ENCODE assay signal across 23 mouse cellular contexts in the genomic region with DNA sequence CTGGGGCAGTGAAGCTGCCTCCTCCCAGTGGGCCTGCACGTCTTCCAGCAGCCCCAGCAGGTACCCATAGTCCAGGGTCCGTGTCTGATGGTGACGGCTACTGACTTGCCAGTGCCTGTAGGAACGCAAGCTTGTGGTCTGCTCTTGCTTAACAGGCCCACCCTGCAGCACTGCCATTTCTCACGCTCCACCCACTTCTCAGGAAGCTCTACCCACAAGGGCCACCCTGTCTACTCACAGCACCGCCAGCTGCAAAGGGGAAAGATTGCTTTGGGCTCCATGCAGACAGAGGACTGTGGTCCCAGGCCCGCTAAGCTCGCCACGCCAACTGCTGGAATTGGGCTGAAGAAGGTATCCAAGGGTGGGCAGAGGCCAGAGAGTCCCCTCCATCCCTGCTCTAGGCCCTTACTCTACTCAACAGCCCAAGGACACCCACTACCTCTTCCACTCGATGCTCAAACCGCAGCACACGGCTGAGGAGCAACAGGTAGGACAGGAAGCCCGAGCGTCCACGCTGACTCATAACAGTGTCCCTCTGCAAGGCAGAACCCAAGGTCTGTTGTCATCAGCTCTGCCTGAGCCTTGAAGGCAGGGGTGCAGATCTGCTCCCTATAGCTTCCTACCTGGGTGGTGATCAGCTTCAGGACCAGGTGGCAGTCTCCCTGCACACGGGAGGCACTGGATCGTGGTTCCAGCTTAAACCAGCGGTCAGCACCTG. TPM values are rescaled to one million over a fixed set of nuclear protein-coding genes. Genes with fewer than 3 reads are reported as not detected.
DNase-seq lines count a peak whose midpoint lies in the region; ATAC-seq lines count a peak whose summit lies in the region.
"Had no signal": no experiment of that assay in that cellular context is flagged by ENCODE, and none has a peak within 500 bp of the region (broad histone marks: within the 10 kb centered on the region; RNA-seq: fewer than 3 reads in every experiment).

No protein-coding gene starts in this region.

- H3K9me3 ChIP-seq in heart, embryonic 16.5 days (replicated peaks; ENCODE audit: control insufficient read depth, low read length), result no peaks in the 10 kb centered on the region
- H3K9me3 ChIP-seq: forebrain, embryonic 13.5 days; heart, embryonic 10.5 days; neural tube, embryonic 12.5 days had no signal

- no peak overlapping the region for H3K27ac ChIP-seq in heart, embryonic 16.5 days (ENCODE audit: low read length)
- H3K27ac ChIP-seq: forebrain, embryonic 13.5 days; heart, embryonic 10.5 days; neural tube, embryonic 12.5 days had no signal

- no peak for ATAC-seq in heart, embryonic 16.5 days (replicated peaks; ENCODE audit: extremely low read depth, insufficient read depth, low FRiP score)
- ATAC-seq in common myeloid progenitor, adult 5-6 weeks (replicated peaks; ENCODE audit: low read depth, poor library complexity, severe bottlenecking), result peak; percentile 94
- ATAC-seq in erythroblast, adult 5-6 weeks (replicated peaks; ENCODE audit: low FRiP score, poor library complexity, severe bottlenecking), result no peak
- no peak for ATAC-seq in inflammation-experienced regulatory T-cells, adult 6 months
- ATAC-seq: activated CD4-positive, CD25-positive, alpha-beta regulatory T cell, adult 4 months; forebrain, embryonic 13.5 days; hindbrain, embryonic 16.5 days had no signal

- H3K27me3 ChIP-seq in heart, embryonic 16.5 days (ENCODE audit: control insufficient read depth, insufficient read depth, low read length), result peaks cover 12% of the 10 kb centered on the region; the same call in 1 of the 2 replicates
- H3K27me3 ChIP-seq: neural tube, embryonic 12.5 days had no signal

- H3K9ac ChIP-seq in heart, embryonic 16.5 days (ENCODE audit: low read length), result no peak overlapping the region
- H3K9ac ChIP-seq: forebrain, embryonic 13.5 days; neural tube, embryonic 12.5 days had no signal

- H3K4me1 ChIP-seq in heart, embryonic 16.5 days (ENCODE audit: control insufficient read depth, insufficient read depth, low read length), result no peaks in the 10 kb centered on the region

- H3K4me3 ChIP-seq in heart, embryonic 16.5 days (ENCODE audit: low read length), result no peak overlapping the region; the same call in 1 of the 2 replicates
- H3K4me3 ChIP-seq: forebrain, embryonic 13.5 days; heart, embryonic 10.5 days; neural tube, embryonic 12.5 days had no signal

- peaks cover 7% of the 10 kb centered on the region for H3K36me3 ChIP-seq in heart, embryonic 16.5 days (ENCODE audit: control insufficient read depth, insufficient read depth)

- peak overlapping the region; percentile 15; the same call in 1 of the 2 replicates for H3K4me2 ChIP-seq in heart, embryonic 16.5 days (ENCODE audit: low read depth, low read length)
- H3K4me2 ChIP-seq: forebrain, embryonic 13.5 days; neural tube, embryonic 12.5 days had no signal

- WGBS in heart, embryonic 16.5 days, result 62% methylated on average over 18 of the region's 18 CpGs

- no peak for DNase-seq in heart, postnatal 14 days
- DNase-seq in 416B (ENCODE audit: low read depth), result peak; percentile 83
- peak; percentile 37 for DNase-seq in naive thymus-derived CD4-positive, alpha-beta T cell, adult 2 months (ENCODE audit: low read depth)
- DNase-seq in kidney, postnatal 25 days, result no peak
- DNase-seq: cerebellum, adult 11 months; cerebellum, postnatal 14 days; gastrocnemius, postnatal 36 days; kidney, adult 2 months; kidney, postnatal 14 days; layer of hippocampus, adult 9-11 months; lung, adult 2 months; lung, postnatal 36 days; midbrain, embryonic 14.5 days had no signal

- intact Hi-C loops in heart, postnatal 14 days (cut with DNase I), result no loop called here

RNA-seq across cellular contexts. Expression of a gene that starts 8.0 kb away (rescaled TPM):
- 1.4 and 2.5 TPM in 2 replicates for polyA plus RNA-seq in heart, embryonic 16.5 days (2015; fragmentation: Nextera tagmentation; extraction: Ambion mirVana)
- under 1 TPM; 0.17 to 0.63 TPM for total RNA-seq in heart, postnatal 14 days (2021)
- total RNA-seq in common myeloid progenitor, adult 5-6 weeks (2017), result 0.59 and 2.6 TPM in 2 replicates
- total RNA-seq in erythroblast, adult 5-6 weeks (2015; ENCODE audit: low replicate concordance), result 1.5 TPM in 1 of 2 replicates, not detected in the other
- 0.42 TPM in 1 of 2 replicates, not detected in the other for total RNA-seq in erythroblast, adult 5-6 weeks (2017; ENCODE audit: low replicate concordance)
- 10 to 100 TPM in 2 of 3 experiments, 1 to 10 TPM in 1; 2.6 to 42.7 (median 10.9) TPM for polyA plus RNA-seq in inflammation-experienced regulatory T-cells, adult 6 months (2017; shearing (Covaris generic))
- total RNA-seq: gastrocnemius, postnatal 36 days had no signal

RNA-seq across cellular contexts. Expression of a gene that starts 8.2 kb away (rescaled TPM):
- polyA plus RNA-seq in heart, embryonic 16.5 days (2015; fragmentation: Nextera tagmentation; extraction: Ambion mirVana), result 26.9 and 31.0 TPM in 2 replicates
- 10 to 100 TPM in 1 of 2 experiments, 1 to 10 TPM in 1; 9.3 to 10.2 TPM for total RNA-seq in heart, postnatal 14 days (2021)
- 30.2 and 34.1 TPM in 2 replicates for total RNA-seq in common myeloid progenitor, adult 5-6 weeks (2017)
- 3.1 and 3.6 TPM in 2 replicates for total RNA-seq in erythroblast, adult 5-6 weeks (2015; ENCODE audit: low replicate concordance)
- 5.2 and 8.6 TPM in 2 replicates for total RNA-seq in erythroblast, adult 5-6 weeks (2017; ENCODE audit: low replicate concordance)
- 10 to 100 TPM; 30.9 to 35.3 (median 31.4) TPM for polyA plus RNA-seq in inflammation-experienced regulatory T-cells, adult 6 months (2017; shearing (Covaris generic))

RNA-seq across cellular contexts. Expression of a gene that starts 8.3 kb away (rescaled TPM):
- polyA plus RNA-seq in heart, embryonic 16.5 days (2015; fragmentation: Nextera tagmentation; extraction: Ambion mirVana), result 23.8 and 25.7 TPM in 2 replicates
- 10 to 100 TPM; 13.1 to 14.3 TPM for total RNA-seq in heart, postnatal 14 days (2021)
- 13.6 and 14.3 TPM in 2 replicates for total RNA-seq in common myeloid progenitor, adult 5-6 weeks (2017)
- total RNA-seq in erythroblast, adult 5-6 weeks (2015; ENCODE audit: low replicate concordance), result 6.0 and 6.3 TPM in 2 replicates
- total RNA-seq in erythroblast, adult 5-6 weeks (2017; ENCODE audit: low replicate concordance), result 3.6 and 3.7 TPM in 2 replicates
- polyA plus RNA-seq in inflammation-experienced regulatory T-cells, adult 6 months (2017; shearing (Covaris generic)), result 10 to 100 TPM; 43.0 to 79.2 (median 61.5) TPM

RNA-seq across cellular contexts. Expression of a gene that starts 26.2 kb away (rescaled TPM):
- polyA plus RNA-seq in heart, embryonic 16.5 days (2015; fragmentation: Nextera tagmentation; extraction: Ambion mirVana), result 345 and 358 TPM in 2 replicates
- 100 to 1,000 TPM; 119 to 121 TPM for total RNA-seq in heart, postnatal 14 days (2021)
- 313 and 322 TPM in 2 replicates for total RNA-seq in common myeloid progenitor, adult 5-6 weeks (2017)
- total RNA-seq in erythroblast, adult 5-6 weeks (2015; ENCODE audit: low replicate concordance), result 81.3 and 118 TPM in 2 replicates
- 58.7 and 64.3 TPM in 2 replicates for total RNA-seq in erythroblast, adult 5-6 weeks (2017; ENCODE audit: low replicate concordance)
- 100 to 1,000 TPM; 418 to 487 (median 438) TPM for polyA plus RNA-seq in inflammation-experienced regulatory T-cells, adult 6 months (2017; shearing (Covaris generic))

RNA-seq across cellular contexts. Expression of a gene that starts 50.0 kb away (rescaled TPM):
- polyA plus RNA-seq in heart, embryonic 16.5 days (2015; fragmentation: Nextera tagmentation; extraction: Ambion mirVana), result 0.80 and 0.84 TPM in 2 replicates
- under 1 TPM; 0.53 to 0.54 TPM for total RNA-seq in heart, postnatal 14 days (2021)
- total RNA-seq in common myeloid progenitor, adult 5-6 weeks (2017), result 1.2 and 1.5 TPM in 2 replicates
- total RNA-seq in erythroblast, adult 5-6 weeks (2015; ENCODE audit: low replicate concordance), result 153 and 185 TPM in 2 replicates
- 68.4 and 78.9 TPM in 2 replicates for total RNA-seq in erythroblast, adult 5-6 weeks (2017; ENCODE audit: low replicate concordance)
- polyA plus RNA-seq in inflammation-experienced regulatory T-cells, adult 6 months (2017; shearing (Covaris generic)), result not detected
- total RNA-seq: left cerebral cortex, postnatal 10 days had no signal
- polyA plus RNA-seq: activated CD4-positive, CD25-positive, alpha-beta regulatory T cell, adult 4 months; forebrain, embryonic 13.5 days; heart, embryonic 10.5 days; hindbrain, embryonic 16.5 days; kidney, adult 2 months; midbrain, embryonic 14.5 days; neural tube, embryonic 12.5 days had no signal

Comparison
In these comparisons a context has a peak if more than half of its experiments do, and no peak if none do; other contexts are left out.
1. DNase-seq: peak in 416B (single experiment) and naive thymus-derived CD4-positive, alpha-beta T cell, adult 2 months (single experiment); none in heart, postnatal 14 days (0 of 2) and kidney, postnatal 25 days (0 of 2).